Mouse (Mus musculus) layer of hippocampus, adult 18-20 months (tissue): ENCODE measurements around the gene Adamts18. TPM values are rescaled to one million over a fixed set of nuclear protein-coding genes. Genes with fewer than 3 reads are reported as not detected.

Source experiments
- DNase-seq, 2 experiments: peaks; one replicate each; pipeline ENCODE4 v3.0.0; 2022; ENCODE audit warnings: low spot score in 2 of 2
- total RNA-seq, 2 experiments: library from RNA; stranded (reverse); gene quantifications; 2 replicates each; pipeline ENCODE4 v1.2.3; 2021

Gene Adamts18
- total RNA-seq, 2 experiments from 2014 or later, result 0.43 to 0.82 TPM

DNA sequence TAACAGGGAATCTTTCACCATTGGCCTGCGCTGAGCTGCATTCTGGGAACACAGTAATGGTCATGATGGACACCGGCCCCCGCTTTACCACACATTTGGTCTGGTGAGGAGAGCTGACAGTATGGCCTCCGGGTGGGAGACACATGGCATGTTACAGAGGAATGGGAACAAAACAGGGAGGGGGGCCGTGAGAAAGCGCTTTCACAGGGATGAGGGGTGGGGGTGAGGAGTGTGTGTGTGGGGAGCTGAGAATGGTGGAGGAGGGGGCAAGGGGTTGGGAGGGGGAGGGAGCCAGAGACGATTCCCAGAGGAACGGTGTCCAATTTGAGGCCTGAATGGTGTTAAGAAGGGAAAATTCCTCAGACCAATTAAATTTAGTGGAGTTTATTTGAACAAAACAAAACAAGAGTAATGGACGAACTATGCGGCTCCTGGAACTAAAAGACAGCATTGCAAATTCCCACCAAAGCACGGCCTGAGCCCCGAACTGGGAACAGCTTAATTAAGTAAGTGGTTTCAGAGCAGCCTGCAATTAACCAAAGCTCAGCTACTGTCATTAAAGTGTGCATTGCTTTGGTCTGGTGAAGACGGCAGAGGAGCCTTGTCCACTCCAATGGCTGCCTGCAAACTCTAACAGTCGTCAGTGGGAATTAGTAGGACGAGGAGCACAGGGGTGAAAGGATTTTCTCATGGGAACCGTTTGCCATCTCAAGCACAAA, 181.7 kb downstream of the Adamts18 start:
- no peak for DNase-seq

DNA sequence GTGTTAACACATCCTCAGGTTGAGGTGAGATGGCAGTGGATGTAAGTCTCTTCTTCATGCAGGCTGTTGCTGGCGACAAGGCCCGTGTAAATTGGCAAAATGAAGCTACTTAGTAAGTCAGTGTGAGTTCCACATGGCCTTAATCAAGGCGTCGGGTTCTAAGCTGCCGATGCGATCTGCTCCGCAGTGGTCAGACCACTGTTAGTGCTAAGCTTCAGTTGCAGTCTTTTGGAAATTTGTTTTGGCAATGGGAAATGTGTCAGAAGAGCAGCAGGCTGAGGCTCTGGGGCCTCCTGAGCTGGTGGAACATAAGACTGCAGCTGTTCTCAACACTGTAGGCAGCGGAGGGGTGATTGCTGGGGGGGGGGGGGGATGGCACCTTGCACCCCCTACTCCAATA, 182.6 kb downstream of the Adamts18 start:
- no peak for DNase-seq

DNA sequence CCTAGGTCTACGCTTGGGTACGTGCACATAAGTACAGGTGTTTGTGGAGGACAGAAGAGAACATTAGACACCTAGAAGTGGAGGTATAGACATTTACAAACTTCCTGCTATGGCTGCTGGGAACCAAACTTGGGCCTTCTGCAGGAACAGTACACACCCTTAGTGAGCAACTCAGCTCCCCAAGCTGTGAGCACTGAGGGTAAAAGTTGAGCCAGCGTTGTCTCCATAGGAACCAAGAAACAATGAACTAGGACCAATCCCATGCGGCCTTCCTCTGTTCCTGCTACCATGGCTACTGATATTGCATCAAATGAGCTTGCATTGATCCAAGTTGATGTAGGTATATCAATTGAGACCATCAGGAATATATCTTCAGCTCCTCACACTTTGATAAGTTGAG, 183.5 kb downstream of the Adamts18 start:
- DNase-seq, result no peak

DNA sequence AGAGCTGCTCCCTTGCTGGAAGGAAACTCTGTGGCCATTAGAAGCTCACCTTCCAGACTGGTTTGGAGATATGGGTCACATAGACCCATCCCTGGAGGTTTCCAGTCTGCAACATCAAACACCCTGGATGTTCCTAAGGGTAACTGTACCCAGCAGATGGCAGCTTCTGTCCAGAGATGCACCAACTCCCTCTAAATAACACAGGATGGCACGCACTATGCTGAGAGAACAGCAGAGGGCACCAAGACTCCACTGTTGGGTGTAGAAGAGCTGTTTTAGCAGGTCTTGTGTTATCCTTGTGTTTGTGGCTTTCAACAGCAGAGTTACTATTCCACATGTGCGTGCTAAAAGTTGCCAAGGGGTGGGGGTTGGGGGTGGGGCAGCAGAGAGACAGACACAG, 184.0 kb downstream of the Adamts18 start:
- DNase-seq, result peak; percentile 78 to 94

DNA sequence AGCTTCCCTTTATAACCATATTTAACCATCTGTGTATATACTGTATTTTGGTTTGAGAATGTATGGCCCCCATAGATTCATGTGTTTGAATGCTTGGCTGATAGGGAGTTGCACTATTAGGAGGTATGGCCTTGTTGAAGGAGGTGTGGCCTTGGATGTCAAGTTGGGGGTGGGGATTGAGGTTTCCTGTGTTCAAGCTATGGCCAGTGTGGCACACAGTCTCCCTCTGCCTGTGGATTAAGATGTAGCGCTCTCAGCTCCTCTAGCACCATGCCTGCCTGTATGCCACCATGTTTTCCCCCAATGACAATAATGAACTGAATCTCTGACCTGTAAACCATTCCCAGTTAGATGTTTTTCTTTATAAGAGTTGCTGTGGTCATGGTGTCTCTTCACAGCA, 188.4 kb downstream of the Adamts18 start:
- no peak for DNase-seq

DNA sequence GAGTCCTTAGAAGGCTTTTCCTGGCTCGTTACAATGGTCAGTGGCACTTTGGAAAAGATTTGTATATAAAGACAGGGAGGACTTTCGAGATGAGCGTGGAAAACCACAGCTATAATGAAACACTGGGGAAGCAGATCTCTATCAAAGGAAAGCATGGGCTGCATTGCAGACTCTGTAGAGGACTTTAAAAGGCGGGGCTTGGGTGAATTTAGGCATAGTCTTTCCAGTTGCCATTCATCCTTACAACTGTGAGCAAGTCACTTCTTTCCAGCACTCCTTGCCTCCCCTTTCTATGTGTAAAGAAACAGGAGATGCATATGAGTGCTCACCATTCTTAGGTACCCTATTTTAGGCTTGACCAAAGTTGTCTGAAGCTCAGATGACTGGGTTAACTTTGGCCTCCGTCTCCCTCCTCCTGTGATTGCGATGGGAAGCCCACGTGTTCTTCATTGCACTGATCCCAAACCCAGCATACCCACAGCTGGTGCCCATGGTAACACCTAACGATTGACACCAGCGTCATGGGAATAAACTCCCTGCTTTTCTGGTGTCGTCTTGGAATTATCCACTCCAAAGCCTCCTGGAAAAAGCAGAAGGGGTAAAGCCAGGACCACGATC, 191.7 kb downstream of the Adamts18 start:
- no peak for DNase-seq

DNA sequence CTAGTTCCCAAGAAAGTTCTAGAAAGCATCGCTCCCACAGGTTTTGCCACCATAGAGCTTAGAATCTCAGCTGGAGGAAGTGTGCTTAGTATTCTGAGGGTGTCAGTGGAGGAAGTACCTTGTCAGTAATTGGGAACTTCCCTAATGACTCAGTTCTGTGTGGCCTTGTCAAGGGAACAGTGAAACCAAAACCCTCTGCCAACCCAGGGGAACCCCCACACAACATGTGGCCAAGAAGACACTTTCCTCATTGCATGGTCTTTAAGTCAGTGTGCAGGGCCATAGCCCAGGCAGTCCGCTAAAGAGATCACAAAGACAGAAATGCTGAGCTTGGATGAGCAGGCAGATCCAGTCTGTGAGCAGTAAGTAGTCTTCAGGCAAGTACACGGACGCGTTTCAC, 192.4 kb downstream of the Adamts18 start:
- DNase-seq, result no peak

DNA sequence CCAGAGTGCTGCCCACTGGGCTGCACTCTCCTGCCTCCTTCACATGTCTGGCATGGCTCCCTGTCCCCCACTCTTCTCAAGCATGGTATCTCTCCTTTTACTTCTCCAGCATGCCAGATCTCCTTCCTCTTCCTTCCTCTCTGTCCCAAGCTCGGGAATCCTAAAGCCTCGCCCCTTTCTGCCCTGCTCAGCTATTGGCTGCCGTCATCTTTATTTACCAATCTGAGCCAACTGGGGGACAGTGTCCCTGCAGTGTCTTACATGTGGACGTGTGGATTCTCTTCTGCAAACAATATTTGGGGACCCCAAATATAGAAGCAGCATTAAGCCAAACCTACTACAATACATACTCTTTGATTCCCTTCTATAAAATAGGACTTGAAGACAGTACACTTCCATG, 195.4 kb downstream of the Adamts18 start:
- DNase-seq, result no peak

DNA sequence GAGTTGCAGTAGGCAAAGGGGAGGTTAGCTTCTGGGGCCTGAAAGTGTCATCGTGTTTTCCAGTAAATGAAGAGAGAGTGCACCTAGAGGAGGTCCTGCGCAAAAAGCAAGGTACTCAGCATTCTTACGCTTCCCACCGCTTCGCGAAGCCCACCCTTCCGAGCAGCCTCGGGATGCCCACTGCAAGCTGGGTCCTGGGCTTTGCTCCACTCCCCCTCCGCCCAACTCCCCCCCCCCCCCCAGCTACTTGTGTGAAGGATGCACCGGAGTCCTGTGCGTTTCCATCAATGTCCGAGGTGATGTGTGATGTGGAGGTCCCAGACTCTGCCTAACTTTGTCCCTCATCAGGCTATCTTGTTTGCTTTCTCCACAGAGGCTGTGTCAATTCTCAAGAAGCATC, 196.1 kb downstream of the Adamts18 start:
- no peak for DNase-seq

Other genes starting within 250 kb of the Adamts18 start
- gene Mon1b, start 213.2 kb downstream of the Adamts18 start, total RNA-seq, result 10 to 100 TPM; 25.7 to 26.9 TPM
- under 1 TPM in 1 of 2 experiments, not detected in 1; 0.61 TPM for gene Syce1l, start 205.5 kb downstream of the Adamts18 start, total RNA-seq